In the genomic region with DNA sequence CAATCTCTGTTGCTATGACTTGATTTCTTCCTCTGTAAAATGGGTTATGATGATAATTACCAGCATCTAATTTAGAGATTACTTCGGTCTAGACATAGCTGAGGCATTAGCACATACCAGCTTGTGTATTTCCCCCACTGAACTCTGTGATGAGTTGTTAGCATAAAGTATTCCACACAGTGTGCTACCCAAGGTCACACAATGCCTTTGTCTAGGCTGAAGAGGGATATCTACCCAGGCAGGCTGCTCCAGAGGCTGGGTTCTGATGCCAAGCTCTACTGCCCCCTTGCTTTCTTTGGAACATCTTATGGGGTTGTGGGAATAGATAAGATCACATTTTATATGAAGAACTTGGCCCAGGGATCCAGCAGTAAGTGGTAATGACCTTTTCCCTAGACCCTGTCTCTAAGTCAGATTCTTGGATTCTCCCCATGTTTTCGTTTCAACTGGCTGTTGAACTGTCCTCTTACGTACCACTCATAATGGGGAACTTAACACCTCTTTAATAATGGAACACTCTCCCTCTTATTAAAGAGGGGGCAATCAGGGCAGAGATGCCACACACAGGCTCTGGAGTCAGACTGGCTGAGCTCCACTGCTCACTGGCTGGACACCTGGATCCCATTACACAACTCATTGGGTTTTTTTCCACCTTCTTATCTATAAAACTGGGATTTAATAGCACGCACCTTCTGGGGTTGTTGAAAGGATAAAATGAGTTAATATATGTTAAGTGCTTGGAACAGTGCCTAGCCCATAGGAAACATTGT, we compare ENCODE assay signal across 28 mouse cellular contexts.
A peak's percentile ranks its signal among the peaks of the same experiment; 100 is the strongest.
DNase-seq lines count a peak whose midpoint lies in the region; ATAC-seq lines count a peak whose summit lies in the region.
"Had no signal": no experiment of that assay in that cellular context is flagged by ENCODE, and none has a peak within 500 bp of the region (broad histone marks: within the 10 kb centered on the region; RNA-seq: fewer than 3 reads in every experiment).

No protein-coding gene starts in this region.

- no peaks in the 10 kb centered on the region for H3K4me1 ChIP-seq in heart, embryonic 10.5 days
- H3K4me1 ChIP-seq in lung, embryonic 16.5 days (replicated peaks; ENCODE audit: control insufficient read depth, insufficient read depth, low read length) = no peaks in the 10 kb centered on the region
- H3K4me1 ChIP-seq in limb, embryonic 12.5 days (replicated peaks) = peaks cover 22% of the 10 kb centered on the region
- H3K4me1 ChIP-seq: embryonic facial prominence, embryonic 12.5 days; forebrain, embryonic 12.5 days; hindbrain, embryonic 10.5 days; intestine, embryonic 15.5 days; liver, embryonic 15.5 days; lung, embryonic 15.5 days; midbrain, embryonic 13.5 days; neural tube, embryonic 13.5 days had no signal

- 0 out of 2 replicates have a peak, but pooled peaks have one; percentile 10 for ATAC-seq in lung, embryonic 16.5 days (ENCODE audit: low read depth)
- peak; percentile 82 for ATAC-seq in limb, embryonic 12.5 days (ENCODE audit: insufficient number of reproducible peaks, insufficient read depth, low FRiP score, low TSS enrichment, low read depth)
- no peak for ATAC-seq in activated CD4-positive, CD25-positive, alpha-beta regulatory T cell, adult 4 months
- ATAC-seq: forebrain, postnatal 0 days; hindbrain, embryonic 16.5 days; intestine, embryonic 15.5 days; midbrain, embryonic 13.5 days had no signal

- no peak overlapping the region for H3K4me3 ChIP-seq in heart, embryonic 10.5 days
- no peak overlapping the region for H3K4me3 ChIP-seq in lung, embryonic 16.5 days (ENCODE audit: low read length)
- H3K4me3 ChIP-seq in limb, embryonic 12.5 days (replicated peaks) = no peak overlapping the region
- H3K4me3 ChIP-seq: embryonic facial prominence, embryonic 12.5 days; forebrain, embryonic 12.5 days; hindbrain, embryonic 10.5 days; intestine, embryonic 15.5 days; liver, embryonic 15.5 days; lung, embryonic 15.5 days; midbrain, embryonic 13.5 days; neural tube, embryonic 13.5 days had no signal

- no peak overlapping the region for H3K9ac ChIP-seq in lung, embryonic 16.5 days (ENCODE audit: low read length)
- H3K9ac ChIP-seq in limb, embryonic 12.5 days (replicated peaks) = no peak overlapping the region
- H3K9ac ChIP-seq: embryonic facial prominence, embryonic 12.5 days; forebrain, embryonic 12.5 days; forebrain, postnatal 0 days; intestine, embryonic 15.5 days; liver, embryonic 15.5 days; lung, embryonic 15.5 days; midbrain, embryonic 13.5 days; neural tube, embryonic 13.5 days had no signal

- no peaks in the 10 kb centered on the region for H3K9me3 ChIP-seq in heart, embryonic 10.5 days
- H3K9me3 ChIP-seq in lung, embryonic 16.5 days (ENCODE audit: control insufficient read depth, low read length) = no peaks in the 10 kb centered on the region
- H3K9me3 ChIP-seq in limb, embryonic 12.5 days = peaks cover 7% of the 10 kb centered on the region
- H3K9me3 ChIP-seq: embryonic facial prominence, embryonic 12.5 days; forebrain, embryonic 12.5 days; intestine, embryonic 15.5 days; liver, embryonic 15.5 days; lung, embryonic 15.5 days; midbrain, embryonic 13.5 days; neural tube, embryonic 13.5 days had no signal

- no peaks in the 10 kb centered on the region for H3K27me3 ChIP-seq in heart, embryonic 10.5 days (ENCODE audit: insufficient read depth, poor library complexity, severe bottlenecking)
- no peaks in the 10 kb centered on the region for H3K27me3 ChIP-seq in lung, embryonic 16.5 days (ENCODE audit: control insufficient read depth, insufficient read depth, low read depth, low read length)
- H3K27me3 ChIP-seq in limb, embryonic 12.5 days = no peaks in the 10 kb centered on the region
- H3K27me3 ChIP-seq: embryonic facial prominence, embryonic 12.5 days; forebrain, embryonic 12.5 days; intestine, embryonic 15.5 days; liver, embryonic 15.5 days; lung, embryonic 15.5 days; midbrain, embryonic 13.5 days; neural tube, embryonic 13.5 days had no signal

- WGBS in heart, embryonic 10.5 days = 77% methylated on average over 4 of the region's 4 CpGs
- 45% methylated on average over 4 of the region's 4 CpGs for WGBS in lung, embryonic 16.5 days
- WGBS in limb, embryonic 12.5 days = 35% methylated on average over 4 of the region's 4 CpGs

- intact Hi-C loops in heart, postnatal 36 days (cut with DNase I) = no loop called here

- DNase-seq in heart, embryonic 10.5 days (ENCODE audit: low spot score) = peak; percentile 31
- no peak for DNase-seq in heart, postnatal 36 days
- DNase-seq in lung, postnatal 36 days = no peak
- no peak for DNase-seq in adrenal gland, adult 8-10 months
- DNase-seq: adrenal gland, adult 2 months; cerebellum, adult 8-10 months; cerebellum, postnatal 25 days; forebrain, postnatal 0 days; gastrocnemius, postnatal 10 days; kidney, postnatal 10 days; layer of hippocampus, adult 9-11 months; right cerebral cortex, postnatal 4 days; thymus, adult 18-20 months; thymus, postnatal 25 days had no signal

- H3K4me2 ChIP-seq in lung, embryonic 16.5 days (ENCODE audit: low read depth, low read length) = no peak overlapping the region
- no peak overlapping the region for H3K4me2 ChIP-seq in limb, embryonic 12.5 days
- H3K4me2 ChIP-seq: embryonic facial prominence, embryonic 12.5 days; forebrain, embryonic 12.5 days; intestine, embryonic 15.5 days; liver, embryonic 15.5 days; lung, embryonic 15.5 days; midbrain, embryonic 13.5 days; neural tube, embryonic 13.5 days had no signal

- no peak overlapping the region for H3K27ac ChIP-seq in heart, embryonic 10.5 days
- H3K27ac ChIP-seq in lung, embryonic 16.5 days (ENCODE audit: low read length) = no peak overlapping the region
- H3K27ac ChIP-seq in limb, embryonic 12.5 days = no peak overlapping the region
- H3K27ac ChIP-seq: embryonic facial prominence, embryonic 12.5 days; forebrain, embryonic 12.5 days; hindbrain, embryonic 10.5 days; intestine, embryonic 15.5 days; liver, embryonic 15.5 days; lung, embryonic 15.5 days; macrophage; midbrain, embryonic 13.5 days; neural tube, embryonic 13.5 days; stomach, postnatal 0 days had no signal

- no peaks in the 10 kb centered on the region for H3K36me3 ChIP-seq in heart, embryonic 10.5 days
- no peaks in the 10 kb centered on the region for H3K36me3 ChIP-seq in lung, embryonic 16.5 days (ENCODE audit: control insufficient read depth, insufficient read depth, low read length)
- no peaks in the 10 kb centered on the region for H3K36me3 ChIP-seq in limb, embryonic 12.5 days
- H3K36me3 ChIP-seq: embryonic facial prominence, embryonic 12.5 days; forebrain, embryonic 12.5 days; hindbrain, embryonic 10.5 days; intestine, embryonic 15.5 days; liver, embryonic 15.5 days; lung, embryonic 15.5 days; midbrain, embryonic 13.5 days; neural tube, embryonic 13.5 days had no signal
